Mouse (Mus musculus) macrophage (primary cell): ENCODE results near the gene Olfr62. TPM values are rescaled to one million over a fixed set of nuclear protein-coding genes. Genes with fewer than 3 reads are reported as not detected.

Experiments used
- H3K27ac ChIP-seq: fragments of 350-480 bp; formaldehyde crosslinking; 2 replicates; pipeline ENCODE4 v1.9.0; 2021
- H3K36me3 ChIP-seq: fragments of 350-480 bp; formaldehyde crosslinking; 2 replicates; pipeline ENCODE4 v1.9.0; 2021; ENCODE audit errors: inconsistent target
- H3K4me3 ChIP-seq: fragments of 350-480 bp; formaldehyde crosslinking; 2 replicates; pipeline ENCODE4 v1.9.0; 2021; ENCODE audit errors: inconsistent target
- H3K79me2 ChIP-seq: fragments of 350-480 bp; formaldehyde crosslinking; 2 replicates; pipeline ENCODE4 v1.9.0; 2021; ENCODE audit errors: inconsistent target
- WGBS: methylation state at CpG from one replicate; pipeline ENCODE4 v1.1.7; 2026; ENCODE audit warnings: inconsistent platforms; ENCODE audit not compliant: missing documents; 5-methylcytosine and 5-hydroxymethylcytosine counted together
- polyA plus RNA-seq: library from polyadenylated mRNA; stranded (reverse); fragments of 250-400 nt; gene quantifications from 3 replicates; pipeline ENCODE4 v1.2.4, GENCODE M21; 2018; ENCODE audit warnings: inconsistent platforms

Olfr62 gene
- polyA plus RNA-seq, 1 experiment from 2014 or later, result not detected

DNA sequence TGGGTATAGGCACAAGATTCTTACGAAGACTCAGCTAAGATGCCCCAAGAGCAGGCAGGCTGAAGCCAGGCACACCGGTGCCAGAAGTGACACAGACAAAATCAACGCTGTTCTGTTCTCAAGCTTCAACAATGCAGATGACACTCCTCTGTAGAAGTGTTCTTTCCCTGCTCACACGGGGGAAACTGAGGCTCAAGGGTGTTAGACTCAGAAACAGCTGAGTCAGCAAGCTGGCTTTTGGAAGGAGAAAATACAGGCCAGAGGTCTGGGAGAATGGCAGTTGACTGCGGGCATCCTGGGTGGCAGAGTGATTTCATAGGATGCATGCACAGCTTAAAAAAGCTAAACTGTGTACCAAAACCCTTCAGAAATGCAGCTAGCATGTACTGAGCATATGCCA is 49.3 kb downstream of the Olfr62 start:
- Histone ChIP-seq H3K79me2 (no peaks in the 10 kb centered on the region), H3K4me3 (no peak overlapping the region), H3K36me3 (no peaks in the 10 kb centered on the region), H3K27ac (no peak overlapping the region)
- WGBS, result 92% methylated on average over 5 of the region's 5 CpGs

DNA sequence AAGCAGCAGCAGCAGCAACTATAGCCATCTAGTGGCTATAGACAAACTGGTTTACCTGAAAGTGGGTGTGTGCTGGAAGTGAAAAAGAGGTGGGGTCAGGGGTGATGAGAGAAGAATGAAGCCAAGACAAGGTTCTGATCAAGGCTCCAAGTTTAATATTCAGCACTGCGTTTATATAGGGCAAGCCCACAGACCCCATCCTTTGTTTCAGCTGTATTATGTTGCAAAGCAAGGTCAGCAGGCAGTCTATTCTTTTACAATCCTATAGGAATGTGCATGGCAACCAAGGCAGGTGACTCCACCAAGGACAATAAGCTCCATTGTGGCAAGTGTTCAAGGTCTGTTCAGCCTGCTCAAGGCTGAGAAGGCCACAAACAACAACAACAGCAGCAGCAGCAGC is 52.9 kb downstream of the Olfr62 start:
- WGBS, result 75% methylated on average over 1 of the region's 1 CpGs
- H3K4me3 ChIP-seq, result no peak overlapping the region
- no peak overlapping the region for H3K27ac ChIP-seq
- H3K36me3 ChIP-seq, result no peaks in the 10 kb centered on the region
- H3K79me2 ChIP-seq, result no peaks in the 10 kb centered on the region

Other genes starting within 250 kb of the Olfr62 start
- 3.0 to 9.6 TPM (median 5.2 TPM) in 3 replicates for gene Szt2, start 249.7 kb upstream of the Olfr62 start, polyA plus RNA-seq
- 69.4 to 89.5 TPM (median 85.4 TPM) in 3 replicates for gene Med8, start 249.6 kb upstream of the Olfr62 start, polyA plus RNA-seq
- gene Elovl1, start 230.9 kb upstream of the Olfr62 start, polyA plus RNA-seq, result 152 to 208 TPM (median 177 TPM) in 3 replicates
- gene Cdc20, start 221.6 kb upstream of the Olfr62 start, polyA plus RNA-seq, result 0.63 to 3.8 TPM (median 2.6 TPM) in 3 replicates
- 0.26 TPM in 1 of 3 replicates, not detected in the others for gene Mpl, start 201.4 kb upstream of the Olfr62 start, polyA plus RNA-seq
- gene Tie1, start 168.9 kb upstream of the Olfr62 start, polyA plus RNA-seq, result not detected in 3 replicates
- gene 2610528J11Rik, start 132.0 kb upstream of the Olfr62 start, polyA plus RNA-seq, result not detected in 3 replicates
- gene Tmem125, start 114.9 kb upstream of the Olfr62 start, polyA plus RNA-seq, result not detected in 3 replicates
- gene Cfap57, start 38.2 kb upstream of the Olfr62 start, polyA plus RNA-seq, result not detected in 3 replicates
- gene Ebna1bp2, start 38.2 kb upstream of the Olfr62 start, polyA plus RNA-seq, result 26.7 to 58.3 TPM (median 41.6 TPM) in 3 replicates
- gene Olfr1342, start 33.8 kb downstream of the Olfr62 start, polyA plus RNA-seq, result not detected in 3 replicates
- gene Olfr1341, start 44.6 kb downstream of the Olfr62 start, polyA plus RNA-seq, result not detected in 3 replicates
- not detected in 3 replicates for gene Olfr1340, start 61.2 kb downstream of the Olfr62 start, polyA plus RNA-seq
- gene Olfr1339, start 73.2 kb downstream of the Olfr62 start, polyA plus RNA-seq, result not detected in 3 replicates
- not detected in 3 replicates for gene Olfr1338, start 99.8 kb downstream of the Olfr62 start, polyA plus RNA-seq
- gene Olfr1337, start 123.6 kb downstream of the Olfr62 start, polyA plus RNA-seq, result not detected in 3 replicates
- not detected in 3 replicates for gene Olfr1335, start 151.0 kb downstream of the Olfr62 start, polyA plus RNA-seq
- gene Olfr1333, start 177.3 kb downstream of the Olfr62 start, polyA plus RNA-seq, result not detected in 3 replicates
- not detected in 3 replicates for gene Olfr1331, start 205.7 kb downstream of the Olfr62 start, polyA plus RNA-seq
- not detected in 3 replicates for gene Olfr1330, start 229.6 kb downstream of the Olfr62 start, polyA plus RNA-seq